Mouse (Mus musculus) liver, adult (tissue): Measurements from ENCODE around the gene Zfp367.

ENCODE experiments used
- GATA4 ChIP-seq: IDR thresholded peaks from 2 replicates; pipeline ENCODE4 v1.6.1; 2014; ENCODE audit warnings: mild to moderate bottlenecking, low read length; ENCODE audit not compliant: insufficient replicate concordance

Zfp367 gene

GRCm38 (mm10) chr13:64163147-64163715, 10.2 kb upstream of the Zfp367 start:
- TF ChIP-seq GATA4: no peak

DNA sequence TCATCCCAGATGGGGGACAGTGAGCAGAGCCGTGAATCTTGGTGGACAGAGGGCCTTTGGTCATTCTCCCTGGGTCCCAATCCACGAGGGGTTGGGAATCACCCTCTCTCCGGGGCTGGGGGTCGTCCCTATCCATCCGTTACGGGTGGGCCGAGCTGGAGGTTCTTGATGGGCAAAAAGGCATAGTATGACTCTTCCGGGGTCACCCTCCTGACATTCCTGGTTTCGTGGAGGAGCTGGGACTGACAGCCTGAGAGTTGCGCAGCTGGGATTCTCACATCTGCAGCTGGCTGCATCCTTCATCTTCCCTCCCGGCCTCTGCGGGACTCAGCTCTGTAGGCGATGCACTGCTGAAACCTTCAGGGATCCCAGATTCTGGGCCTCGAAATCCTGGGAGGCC, 9.6 kb upstream of the Zfp367 start:
- no peak for TF ChIP-seq GATA4

- TF ChIP-seq GATA4: no peak
Measured at GRCm38 (mm10) chr13:64161916-64162611, 9.1 kb upstream of the Zfp367 start.

GRCm38 (mm10) chr13:64161548-64161915, 8.5 kb upstream of the Zfp367 start, which contains the start of gene Habp4:
Habp4 (plus strand) TSS chr13:64161824.
- no peak for TF ChIP-seq GATA4

DNA sequence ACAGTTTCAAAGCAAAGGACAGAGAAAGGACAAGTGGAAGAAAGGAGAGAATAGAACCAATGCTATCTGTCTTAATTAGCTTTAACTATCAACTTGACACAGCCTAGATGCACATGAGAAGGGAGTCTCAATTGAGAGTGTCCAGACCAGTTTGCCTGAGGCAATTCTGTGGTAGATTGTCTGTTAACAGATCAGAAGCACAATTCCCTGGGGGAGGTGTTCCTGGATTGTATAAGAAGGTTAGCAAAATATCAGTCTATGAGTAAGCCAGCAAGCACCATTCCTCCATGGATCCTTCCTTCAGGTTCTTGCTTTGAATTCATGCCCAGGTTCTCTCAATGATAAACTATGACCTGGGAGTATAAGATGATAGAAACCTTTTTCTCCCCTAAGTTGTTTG, 4.0 kb upstream of the Zfp367 start:
- TF ChIP-seq GATA4: no peak

DNA sequence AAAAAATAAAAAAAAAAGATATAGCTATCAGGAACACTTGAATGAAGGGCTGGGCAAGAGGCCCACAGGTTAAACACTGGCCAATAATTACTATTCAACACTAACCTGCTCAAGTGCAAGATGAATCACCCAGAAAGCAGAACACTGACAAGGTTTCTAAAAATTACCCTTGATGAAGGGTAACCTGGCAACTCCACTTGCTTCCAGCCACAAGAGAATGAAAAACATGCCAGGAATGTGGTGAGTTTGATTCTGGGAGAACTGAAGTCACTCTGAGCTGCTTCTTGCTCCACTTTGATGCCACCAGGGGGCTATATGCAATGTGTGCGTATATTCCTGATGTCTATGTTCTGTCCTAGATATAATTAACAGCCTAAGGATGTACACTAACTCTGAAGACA, 2.2 kb upstream of the Zfp367 start:
- TF ChIP-seq GATA4: no peak

DNA sequence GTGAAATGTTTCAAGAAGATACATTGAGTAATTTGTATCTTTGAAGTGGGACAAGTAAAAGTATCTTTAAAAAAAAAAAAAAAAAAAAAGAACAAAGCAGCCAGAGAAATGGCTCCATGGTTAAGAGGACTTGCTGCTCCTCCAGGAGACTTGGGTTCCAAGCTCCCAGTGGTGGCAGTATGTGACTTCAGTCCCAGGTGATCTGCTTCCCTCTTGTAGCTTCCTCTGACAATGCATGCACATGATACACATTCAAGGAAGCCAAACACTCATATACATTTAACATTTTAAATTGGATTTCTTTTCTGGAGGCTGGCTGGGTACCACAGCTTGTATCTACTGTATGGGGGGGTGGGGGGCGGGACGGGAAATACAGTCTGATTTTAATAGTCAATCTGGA, 1.6 kb upstream of the Zfp367 start:
- TF ChIP-seq GATA4: no peak

DNA sequence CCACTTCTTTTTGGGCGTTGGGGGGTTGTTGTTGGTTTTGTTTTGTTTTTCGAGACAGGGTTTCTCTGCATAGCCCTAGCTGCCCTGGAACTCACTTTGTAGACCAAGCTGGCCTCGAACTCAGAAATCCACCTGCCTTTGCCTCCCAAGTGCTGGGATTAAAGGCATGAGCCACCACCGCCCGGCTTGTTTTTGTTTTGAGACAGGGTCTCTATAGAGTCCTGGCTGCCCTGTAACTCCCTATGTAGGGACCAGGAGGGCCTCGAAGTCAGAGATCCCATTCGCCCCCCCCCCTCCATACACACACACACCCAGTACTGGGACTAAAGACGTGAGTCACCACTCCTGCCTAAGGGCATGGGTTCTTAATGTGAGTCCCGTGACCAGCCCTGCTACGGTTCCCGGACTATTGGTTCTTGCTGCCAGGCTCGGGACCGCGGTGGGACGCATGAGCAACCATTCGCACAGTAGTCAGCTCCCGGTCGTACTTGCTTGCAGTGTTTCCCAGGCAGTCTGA, 807 bp upstream of the Zfp367 start:
- TF ChIP-seq GATA4: no peak

DNA sequence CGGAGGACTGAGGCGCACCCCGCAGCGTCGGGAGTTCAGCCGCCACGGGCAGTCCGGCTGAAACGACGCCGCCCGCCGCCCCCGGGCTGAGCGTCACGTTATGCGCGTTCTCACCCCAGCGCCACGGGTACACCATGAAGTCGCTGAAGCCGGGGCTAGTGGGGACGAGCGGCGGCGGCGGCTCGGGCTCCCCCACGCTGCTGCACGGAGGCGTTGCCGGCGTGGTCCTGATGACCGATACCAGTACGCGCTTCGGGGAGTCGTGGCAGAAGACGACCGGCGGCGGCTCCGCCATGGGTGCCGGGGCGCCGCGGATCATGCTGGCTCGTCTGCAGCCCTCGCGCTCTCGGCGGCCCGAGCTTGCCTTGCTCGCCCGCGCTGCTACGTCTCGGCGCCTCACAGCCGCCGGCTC, 325 bp downstream of the Zfp367 start:
- no peak for TF ChIP-seq GATA4

DNA sequence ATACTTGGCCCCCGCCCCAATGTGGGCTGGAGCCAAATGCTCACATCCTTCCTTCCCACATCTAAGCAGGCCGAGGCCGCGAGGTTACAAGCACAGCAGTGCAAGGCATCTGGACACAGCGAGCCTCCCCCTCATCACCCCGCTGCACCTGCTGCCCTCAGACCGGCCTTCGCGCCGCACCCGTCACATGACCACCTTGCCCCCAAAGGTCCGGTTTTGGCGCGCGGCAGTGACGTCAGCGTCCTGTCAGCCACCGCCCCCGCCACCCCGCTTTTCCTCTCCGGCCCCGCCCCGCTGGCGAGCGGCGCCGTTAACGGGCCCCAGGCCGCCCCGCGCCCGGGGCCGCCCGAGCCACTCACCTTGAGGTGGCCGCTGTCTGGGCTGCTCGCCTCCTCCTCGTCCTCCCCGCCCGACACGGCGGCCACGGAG, 747 bp downstream of the Zfp367 start:
- TF ChIP-seq GATA4: peak; percentile 16; the same call in 1 of the 2 replicates

GRCm38 (mm10) chr13:64150121-64150520, 2.9 kb downstream of the Zfp367 start:
- no peak for TF ChIP-seq GATA4

DNA sequence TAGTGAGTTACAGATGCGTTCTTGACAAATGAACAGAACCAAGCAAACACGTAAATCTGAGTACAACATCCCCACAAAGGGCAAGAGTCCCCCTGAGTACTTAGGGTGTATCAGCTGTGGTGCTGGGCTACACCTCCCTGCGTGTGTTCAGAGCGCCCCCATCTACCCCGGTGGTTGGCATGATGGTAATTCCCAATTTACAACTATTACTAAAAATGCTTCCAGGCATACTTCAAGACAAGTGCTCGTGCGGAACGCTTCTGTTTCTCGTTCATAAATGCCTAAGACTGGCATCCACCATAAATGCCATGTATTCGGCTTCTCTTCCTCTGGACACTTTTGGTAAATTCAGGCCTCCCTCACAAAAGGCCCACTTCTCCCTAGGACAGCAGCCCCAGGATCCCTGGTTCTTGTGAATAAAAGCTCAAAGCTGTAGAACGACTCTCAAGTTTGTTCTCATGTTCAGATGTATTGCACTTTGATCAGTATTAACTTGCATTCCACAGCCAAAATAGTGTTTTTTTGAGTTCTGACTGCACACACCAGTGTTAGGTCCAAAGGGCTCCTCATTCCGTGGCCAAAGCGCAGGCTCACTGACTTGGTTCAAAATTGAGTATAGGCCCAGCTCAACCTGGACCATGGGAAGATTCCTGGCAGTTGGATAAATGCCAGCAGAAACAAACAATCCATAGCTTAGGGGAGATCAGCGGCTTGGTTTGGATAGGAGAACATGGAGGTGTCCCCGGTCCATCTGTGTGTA, 23.2 kb downstream of the Zfp367 start:
- no peak for TF ChIP-seq GATA4

GRCm38 (mm10) chr13:64128858-64129615, 24.0 kb downstream of the Zfp367 start, which contains the start of gene Slc35d2:
Slc35d2 (minus strand) TSS chr13:64129368.
- TF ChIP-seq GATA4: no peak

DNA sequence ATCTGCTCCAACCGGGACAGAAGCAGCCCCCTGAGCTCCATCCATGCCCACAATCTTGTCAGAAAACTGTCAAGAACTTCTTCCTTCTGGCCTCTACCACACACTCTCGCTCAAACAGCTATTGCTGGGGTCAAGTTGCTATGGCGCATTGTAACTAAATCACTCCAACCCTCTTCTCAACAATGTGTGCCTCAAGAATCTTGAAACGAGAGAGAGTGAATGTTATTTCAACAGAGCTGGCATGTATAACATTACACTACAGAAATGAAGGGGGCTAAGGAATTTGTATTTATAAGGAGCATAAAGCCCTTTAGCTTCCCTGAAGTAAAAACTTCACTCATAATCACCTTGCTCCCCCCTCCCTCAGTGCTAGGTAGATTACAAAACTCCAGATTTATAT, 26.7 kb downstream of the Zfp367 start:
- TF ChIP-seq GATA4: no peak

DNA sequence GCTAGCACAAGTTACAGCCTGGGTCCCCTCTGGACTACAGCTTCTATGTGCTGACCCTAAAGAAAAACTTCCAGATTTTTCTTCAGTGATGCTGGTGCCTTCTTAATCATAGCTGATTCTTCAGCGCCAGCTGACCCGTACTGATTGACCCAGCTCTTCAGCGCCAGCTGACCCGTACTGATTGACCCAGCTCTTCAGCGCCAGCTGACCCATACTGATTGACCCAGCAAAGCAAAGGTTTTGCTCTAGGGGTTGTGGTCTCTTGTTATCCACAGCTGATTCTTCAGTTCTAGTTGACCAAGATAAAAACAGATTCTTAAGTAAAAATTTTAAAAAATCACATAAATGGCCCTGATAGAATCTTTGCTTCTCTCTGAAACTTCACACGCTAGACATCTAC, 28.1 kb downstream of the Zfp367 start:
- no peak for TF ChIP-seq GATA4
